Mouse (Mus musculus): ENCODE measurements around the gene 5730507C01Rik.
"Not testable (repeated sequence)": the region's sequence is repeated elsewhere in the genome, so short reads cannot be mapped to it uniquely, and the experiment has no call there.

Gene 5730507C01Rik

GRCm38 (mm10) chr12:18514171-18514570 is at the start of gene 5730507C01Rik:
5730507C01Rik (plus strand) TSS chr12:18514510.
- DNase-seq (ENCODE audit: low read depth, low spot score) = peak; percentile 1

DNA sequence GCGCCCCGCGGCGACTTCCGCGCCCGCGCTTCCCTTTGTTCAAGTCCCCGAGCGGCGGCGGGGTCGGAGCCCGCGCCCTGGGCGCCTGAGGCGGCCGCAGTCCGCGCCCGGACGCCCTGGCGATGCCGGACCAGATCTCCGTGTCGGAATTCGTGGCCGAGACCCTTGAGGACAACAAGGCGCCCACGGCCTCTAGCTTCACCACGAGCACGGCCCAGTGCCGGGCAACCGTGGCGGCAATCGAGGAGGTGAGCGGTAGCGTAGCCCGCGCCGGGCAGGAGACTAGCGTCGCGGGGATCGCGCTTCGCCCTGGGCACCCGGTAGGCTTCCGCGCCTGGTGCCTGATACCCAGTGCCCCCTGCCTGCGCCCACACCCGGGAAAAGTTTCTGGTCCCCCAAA is 306 bp downstream of the 5730507C01Rik start:
- peak; percentile 0 for DNase-seq (ENCODE audit: low read depth, low spot score)

- not testable (repeated sequence) for DNase-seq (ENCODE audit: low read depth, low spot score)
Measured at GRCm38 (mm10) chr12:18515077-18515476, 767 bp downstream of the 5730507C01Rik start.

Data from CD4-positive, CD25-positive, alpha-beta regulatory T cell, adult 2 months (primary cell).